Mouse (Mus musculus): Measurements from ENCODE around the gene Cfap45.

DNA sequence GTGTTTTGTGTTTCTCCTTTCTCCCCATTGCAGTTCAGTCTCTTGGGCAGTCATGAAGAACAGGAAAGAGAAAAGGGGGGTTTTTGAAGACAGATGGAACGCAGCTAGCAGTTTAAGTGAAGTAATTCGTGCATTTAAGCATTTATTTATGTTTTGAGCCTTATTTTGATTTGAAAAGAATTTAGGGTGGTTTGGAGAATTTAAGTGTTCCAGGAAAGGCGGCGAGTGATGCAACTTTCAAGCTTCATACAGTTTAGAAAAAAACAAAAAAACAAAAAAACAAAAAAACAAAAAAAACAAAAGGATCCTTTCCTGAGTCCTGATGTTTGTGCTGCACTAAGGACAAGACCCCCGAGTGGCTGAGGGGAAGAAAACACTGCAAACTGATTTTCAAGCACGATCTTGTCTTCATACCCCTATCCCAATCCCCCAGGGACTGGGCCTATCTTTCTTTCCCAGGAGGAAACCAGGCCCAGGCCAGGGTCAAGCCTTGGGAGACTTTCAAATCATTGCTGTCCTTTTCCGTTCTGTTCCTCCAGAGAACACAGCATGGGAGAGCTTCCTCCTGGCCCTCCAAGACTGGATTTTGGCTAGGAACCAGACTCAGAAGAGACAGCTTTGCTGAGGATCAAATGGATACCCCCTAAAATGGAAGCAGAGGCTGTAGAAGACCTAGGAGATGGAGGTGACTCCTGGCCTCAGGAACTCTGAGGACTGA, 5.9 kb upstream of the Cfap45 start:
- TF ChIP-seq POLR2A (IDR thresholded peaks at IDR 0.05; ENCODE audit: low read depth, low read length) (no peak), CTCF (conservative IDR thresholded peaks at IDR 0.05; ENCODE audit: insufficient read depth, insufficient read length, low read depth, low read length) (no peak)

Measured in kidney, adult 2 months (tissue).